ENCODE assay signal across 8 mouse cellular contexts in genomic region chr11:119928023-119928681, GRCm38 (mm10). TPM values are rescaled to one million over a fixed set of nuclear protein-coding genes. Genes with fewer than 3 reads are reported as not detected.
DNase-seq lines count a peak whose midpoint lies in the region; ATAC-seq and TF ChIP-seq lines count a peak whose summit lies in the region.

No protein-coding gene starts in this region.

- 42% methylated on average over 16 of the region's 16 CpGs for WGBS in lung, embryonic 15.5 days
- 79% methylated on average over 16 of the region's 16 CpGs for WGBS in forebrain, embryonic 10.5 days
- 77% methylated on average over 16 of the region's 16 CpGs for WGBS in midbrain, postnatal 0 days

- no peaks in the 10 kb centered on the region for H3K9me3 ChIP-seq in lung, embryonic 15.5 days
- H3K9me3 ChIP-seq in forebrain, embryonic 10.5 days = peaks cover 3% of the 10 kb centered on the region; the same call in 1 of the 2 replicates
- no peaks in the 10 kb centered on the region for H3K9me3 ChIP-seq in midbrain, postnatal 0 days (ENCODE audit: low read length)

- peaks cover 3% of the 10 kb centered on the region; the same call in 1 of the 2 replicates for H3K4me1 ChIP-seq in lung, embryonic 15.5 days
- H3K4me1 ChIP-seq in forebrain, embryonic 10.5 days = peaks cover 17% of the 10 kb centered on the region
- H3K4me1 ChIP-seq in midbrain, postnatal 0 days (ENCODE audit: insufficient read depth, low read length) = no peaks in the 10 kb centered on the region

- no peaks in the 10 kb centered on the region for H3K36me3 ChIP-seq in lung, embryonic 15.5 days
- no peaks in the 10 kb centered on the region for H3K36me3 ChIP-seq in forebrain, embryonic 10.5 days (replicated peaks)
- H3K36me3 ChIP-seq in midbrain, postnatal 0 days (ENCODE audit: insufficient read depth, low read length) = no peaks in the 10 kb centered on the region

- TF ChIP-seq CTCF in midbrain, postnatal 0 days (IDR thresholded peaks at IDR 0.05) = no peak

- ATAC-seq in lung, embryonic 15.5 days (ENCODE audit: borderline replicate concordance, extremely low read depth, low FRiP score, low TSS enrichment) = no peak
- ATAC-seq in midbrain, postnatal 0 days (ENCODE audit: low FRiP score) = no peak

- H3K4me2 ChIP-seq in lung, embryonic 15.5 days = peak overlapping the region; percentile 41
- no peak overlapping the region for H3K4me2 ChIP-seq in midbrain, postnatal 0 days (ENCODE audit: low read depth, low read length, poor library complexity, severe bottlenecking)

- no peak overlapping the region for H3K27ac ChIP-seq in lung, embryonic 15.5 days
- no peak overlapping the region for H3K27ac ChIP-seq in forebrain, embryonic 10.5 days
- H3K27ac ChIP-seq in midbrain, postnatal 0 days (ENCODE audit: low read depth, low read length) = no peak overlapping the region

- intact Hi-C loops in heart, postnatal 25 days (cut with DNase I) = no loop called here
- intact Hi-C loops in heart, postnatal 14 days (cut with DNase I) = no loop called here

- peak; percentile 98 for DNase-seq in heart, adult 11 months
- no peak for DNase-seq in heart, postnatal 25 days (ENCODE audit: low spot score)
- peak; percentile 91 for DNase-seq in T-cell, adult 2 months (ENCODE audit: low spot score)
- DNase-seq in heart, postnatal 14 days = peak; percentile 59 to 63
- DNase-seq in spleen, postnatal 36 days (ENCODE audit: low spot score in 2 of 2) = peak; percentile 80 to 81
- no peak for DNase-seq in forebrain, embryonic 10.5 days (ENCODE audit: extremely low spot score, low spot score)
- no peak for DNase-seq in midbrain, postnatal 0 days (ENCODE audit: low spot score)

- H3K4me3 ChIP-seq in lung, embryonic 15.5 days = peak overlapping the region; percentile 15; the same call in 1 of the 2 replicates
- H3K4me3 ChIP-seq in forebrain, embryonic 10.5 days = no peak overlapping the region
- no peak overlapping the region for H3K4me3 ChIP-seq in midbrain, postnatal 0 days (ENCODE audit: low read depth, low read length)

- no peak overlapping the region for H3K9ac ChIP-seq in lung, embryonic 15.5 days
- no peak overlapping the region for H3K9ac ChIP-seq in midbrain, postnatal 0 days (replicated peaks; ENCODE audit: low read length, poor library complexity, severe bottlenecking)

- no peaks in the 10 kb centered on the region for H3K27me3 ChIP-seq in lung, embryonic 15.5 days
- no peaks in the 10 kb centered on the region for H3K27me3 ChIP-seq in forebrain, embryonic 10.5 days (ENCODE audit: poor library complexity, severe bottlenecking)
- no peaks in the 10 kb centered on the region for H3K27me3 ChIP-seq in midbrain, postnatal 0 days (ENCODE audit: insufficient read depth, low read length)

RNA-seq across cellular contexts. Expression of gene Baiap2, which starts 14.4 kb away (rescaled TPM):
- 1 to 10 TPM; 7.1 to 8.0 TPM for total RNA-seq in heart, postnatal 25 days (2021)
- total RNA-seq in heart, postnatal 14 days (2021) = 10 to 100 TPM in 1 of 2 experiments, 1 to 10 TPM in 1; 9.2 to 10.3 TPM
- 26.2 and 28.9 TPM in 2 replicates for polyA plus RNA-seq in lung, embryonic 15.5 days (2015; fragmentation: Nextera tagmentation; extraction: Ambion mirVana)
- polyA plus RNA-seq in forebrain, embryonic 10.5 days (2016; fragmentation: Nextera tagmentation; extraction: Ambion mirVana) = 9.6 and 11.1 TPM in 2 replicates
- total RNA-seq in midbrain, postnatal 0 days (2014; rRNA removed) = 23.8 and 32.7 TPM in 2 replicates
- 18.0 TPM in 2 replicates for polyA plus RNA-seq in midbrain, postnatal 0 days (2015; fragmentation: Nextera tagmentation; extraction: Ambion mirVana)

RNA-seq across cellular contexts. Expression of gene Chmp6, which starts 14.9 kb away (rescaled TPM):
- 10 to 100 TPM; 29.5 to 30.4 TPM for total RNA-seq in heart, postnatal 25 days (2021)
- total RNA-seq in heart, postnatal 14 days (2021) = 10 to 100 TPM; 28.2 to 30.3 TPM
- polyA plus RNA-seq in lung, embryonic 15.5 days (2015; fragmentation: Nextera tagmentation; extraction: Ambion mirVana) = 99.3 and 100 TPM in 2 replicates
- polyA plus RNA-seq in forebrain, embryonic 10.5 days (2016; fragmentation: Nextera tagmentation; extraction: Ambion mirVana) = 114 and 124 TPM in 2 replicates
- 79.5 and 101 TPM in 2 replicates for total RNA-seq in midbrain, postnatal 0 days (2014; rRNA removed)
- 121 and 129 TPM in 2 replicates for polyA plus RNA-seq in midbrain, postnatal 0 days (2015; fragmentation: Nextera tagmentation; extraction: Ambion mirVana)

Comparison
In these comparisons a context has a peak if more than half of its experiments do, and no peak if none do; other contexts are left out.
1. DNase-seq: peak in heart, adult 11 months (single experiment), T-cell, adult 2 months (single experiment), heart, postnatal 14 days (2 of 2) and spleen, postnatal 36 days (2 of 2); none in heart, postnatal 25 days (single experiment), forebrain, embryonic 10.5 days (single experiment) and midbrain, postnatal 0 days (single experiment).